Mouse (Mus musculus): ENCODE results near the gene Gm20518.

DNA sequence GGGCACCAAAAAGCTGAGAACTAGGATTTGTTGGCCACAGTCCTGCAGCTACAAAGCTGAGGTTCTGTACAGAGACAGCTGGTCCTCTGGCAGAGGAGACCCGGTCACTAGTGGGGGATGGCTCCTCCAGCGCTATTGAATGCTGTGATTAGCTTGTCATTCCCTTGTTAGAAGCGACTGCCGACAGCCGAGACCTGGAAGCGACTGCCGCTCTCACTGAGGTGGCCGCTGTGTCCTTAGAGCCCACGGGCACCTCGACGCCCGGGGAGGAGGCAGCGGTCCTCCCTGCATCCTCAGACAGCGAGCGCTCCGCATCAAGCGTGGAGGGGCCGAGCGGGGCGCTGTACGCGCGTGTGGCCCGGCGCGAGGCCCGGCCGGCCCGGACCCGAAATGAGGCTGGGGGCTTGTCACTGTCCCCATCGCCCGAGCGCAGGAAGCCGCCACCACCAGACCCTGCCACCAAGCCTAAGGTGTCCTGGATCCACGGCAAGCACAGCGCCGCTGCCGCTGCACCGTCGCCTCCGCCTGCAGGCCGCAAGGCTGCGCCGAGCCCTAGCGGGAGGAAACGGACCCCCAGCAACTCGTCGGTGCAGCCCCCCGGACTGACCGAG, 84.8 kb downstream of the Gm20518 start:
- TF ChIP-seq E2F4 (IDR thresholded peaks at IDR 0.05; ENCODE audit: insufficient read depth) (no peak), TCF12 (IDR thresholded peaks at IDR 0.05; ENCODE audit: insufficient read depth, poor library complexity, severe bottlenecking) (no peak), MYOG (IDR thresholded peaks at IDR 0.05; ENCODE audit: control insufficient read depth in 1 of 3, insufficient read depth in 1 of 3, insufficient read length in 2 of 3, low read depth in 2 of 3) (no peak)
